Mouse (Mus musculus) kidney, postnatal 10 days (tissue): ENCODE measurements at regions not wholly inside any gene's neighbourhood (a gene's known extent, or its start where the extent isn't known, plus 50 kb on each side); places are given as distances from the start of the nearest gene placed in this dataset.

ENCODE experiments used
- DNase-seq: peaks from one replicate; pipeline ENCODE4 v3.0.0; 2021; ENCODE audit warnings: mixed read lengths

GRCm38 (mm10) chrX:97434327-97434726 lies 57.3 kb upstream of the Eda2r start:
- no peak for DNase-seq

GRCm38 (mm10) chrX:97431391-97431803 lies 54.4 kb upstream of the Eda2r start:
- DNase-seq: peak; percentile 50
